Mouse (Mus musculus): ENCODE results near the gene 4930451I11Rik.

4930451I11Rik gene

GRCm38 (mm10) chr7:126833294-126833693 is 1.9 kb upstream of the 4930451I11Rik start:
- no peak for DNase-seq (ENCODE audit: low read depth, low spot score)

DNA sequence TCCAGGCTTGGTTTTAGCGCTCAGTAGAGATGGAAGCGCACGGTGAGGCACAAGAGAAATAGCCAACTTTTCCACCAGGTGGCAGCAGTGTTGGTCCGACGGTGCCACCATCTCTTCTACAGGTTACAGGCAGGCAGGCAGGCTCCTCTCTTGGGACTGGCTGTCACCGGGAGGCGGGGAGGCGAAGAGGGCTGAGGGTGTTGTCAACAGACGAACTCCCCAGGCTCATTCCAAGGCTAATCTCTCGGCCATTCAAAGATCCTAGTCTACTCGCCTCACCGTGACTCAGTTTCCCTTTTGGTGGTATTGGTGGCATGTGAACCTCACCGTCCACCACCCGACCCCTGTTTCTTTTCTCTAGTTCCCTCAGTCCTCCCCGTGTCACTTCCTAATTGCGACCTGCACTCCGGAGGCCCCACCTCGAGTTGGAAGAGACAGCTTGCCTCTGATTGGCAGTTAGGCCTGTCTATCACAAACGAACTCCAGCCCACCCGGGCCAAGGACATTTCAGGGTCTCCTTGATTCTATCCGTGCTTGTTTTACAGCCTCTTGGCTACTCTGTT is 678 bp upstream of the 4930451I11Rik start:
- DNase-seq (ENCODE audit: low read depth, low spot score) = peak; percentile 89

DNA sequence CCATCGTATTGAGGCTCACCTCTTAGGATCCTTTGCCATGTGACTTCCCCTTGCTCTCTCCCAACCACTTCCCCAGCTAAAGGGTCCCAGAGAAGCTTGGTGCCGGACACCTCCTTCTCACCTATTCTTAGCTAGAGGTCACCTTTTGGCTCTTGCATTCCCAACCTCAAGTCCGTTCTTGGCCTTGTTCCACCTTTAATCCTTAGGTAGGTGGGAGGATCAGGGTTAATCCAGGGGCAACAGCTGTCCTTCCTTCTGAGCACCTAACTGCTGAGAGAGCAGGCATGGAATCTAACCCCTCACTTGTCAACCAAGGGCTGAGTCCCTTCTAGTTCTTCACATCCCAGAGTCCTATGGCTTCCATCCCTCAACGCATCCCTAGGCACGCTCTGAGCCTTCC is 5.5 kb downstream of the 4930451I11Rik start:
- no peak for DNase-seq (ENCODE audit: low read depth, low spot score)

- DNase-seq (ENCODE audit: low read depth, low spot score) = no peak
These were observed 6.0 kb downstream of the 4930451I11Rik start for GRCm38 (mm10) chr7:126825403-126825802.

DNA sequence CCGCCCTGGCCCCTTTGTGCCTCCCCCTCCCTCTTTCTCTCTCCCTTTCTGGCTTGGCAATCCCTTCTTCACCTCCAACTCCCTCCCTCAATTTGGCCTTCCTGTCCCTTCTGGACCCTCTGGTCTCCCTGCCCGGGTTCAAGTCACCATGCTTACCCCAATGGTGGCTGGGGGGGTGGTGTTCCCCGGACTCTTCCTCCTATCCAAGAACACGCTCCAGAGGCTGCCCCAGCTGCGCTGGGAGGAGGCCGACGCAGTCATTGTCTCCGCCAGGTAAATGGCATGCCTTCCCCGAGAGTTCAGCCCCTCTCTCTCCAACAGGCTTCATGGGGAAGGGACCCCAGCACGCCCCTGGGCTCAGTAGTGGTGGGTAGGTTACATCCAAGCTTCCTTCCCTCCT is 7.5 kb downstream of the 4930451I11Rik start:
- no peak for DNase-seq (ENCODE audit: low read depth, low spot score)

DNA sequence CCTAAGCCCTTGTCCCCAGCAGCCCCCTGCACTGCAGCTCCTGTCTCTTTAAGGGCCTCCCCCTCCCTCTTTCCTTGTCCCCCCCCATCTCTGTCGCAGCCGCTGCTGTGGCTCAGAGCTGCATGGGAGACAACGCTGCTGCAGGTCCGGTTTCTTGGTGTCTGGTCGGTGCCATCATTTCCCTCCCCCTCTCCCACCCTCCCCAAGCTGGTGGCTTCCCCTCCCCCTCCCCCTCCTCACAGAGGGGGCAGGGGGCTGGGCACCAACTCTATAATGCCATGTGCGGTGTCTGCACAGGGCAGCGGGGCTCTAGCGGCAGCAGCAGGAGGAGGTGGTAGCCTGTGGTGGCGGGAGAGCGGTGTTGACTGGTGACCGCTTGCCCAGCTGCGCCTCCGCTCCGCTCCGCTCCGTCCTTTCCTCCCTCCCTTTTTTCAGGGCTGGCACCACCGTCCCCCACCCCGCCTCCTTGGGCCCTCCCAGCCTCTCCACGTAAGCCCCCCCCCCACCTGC is 8.2 kb downstream of the 4930451I11Rik start:
- DNase-seq (ENCODE audit: low read depth, low spot score) = no peak

DNA sequence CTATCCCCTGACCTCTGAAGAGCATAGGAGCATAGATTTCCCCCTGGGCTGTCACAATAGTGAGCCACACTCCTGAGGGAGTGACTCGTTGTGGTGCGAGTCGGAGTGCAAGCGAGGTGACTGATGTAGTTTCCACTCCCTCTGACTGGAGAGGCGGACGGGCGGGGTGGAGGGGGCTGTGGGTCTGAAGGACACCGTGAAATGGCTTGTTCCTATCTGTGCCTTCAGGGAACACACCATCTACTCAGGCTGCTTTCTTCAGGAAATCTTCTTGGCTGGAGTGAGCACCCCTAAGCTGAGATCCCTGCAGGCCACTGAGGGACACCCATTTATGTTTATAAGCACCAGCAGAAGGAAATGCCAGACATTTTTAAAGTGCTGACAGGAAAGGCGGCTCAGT is 8.7 kb downstream of the 4930451I11Rik start:
- no peak for DNase-seq (ENCODE audit: low read depth, low spot score)

DNA sequence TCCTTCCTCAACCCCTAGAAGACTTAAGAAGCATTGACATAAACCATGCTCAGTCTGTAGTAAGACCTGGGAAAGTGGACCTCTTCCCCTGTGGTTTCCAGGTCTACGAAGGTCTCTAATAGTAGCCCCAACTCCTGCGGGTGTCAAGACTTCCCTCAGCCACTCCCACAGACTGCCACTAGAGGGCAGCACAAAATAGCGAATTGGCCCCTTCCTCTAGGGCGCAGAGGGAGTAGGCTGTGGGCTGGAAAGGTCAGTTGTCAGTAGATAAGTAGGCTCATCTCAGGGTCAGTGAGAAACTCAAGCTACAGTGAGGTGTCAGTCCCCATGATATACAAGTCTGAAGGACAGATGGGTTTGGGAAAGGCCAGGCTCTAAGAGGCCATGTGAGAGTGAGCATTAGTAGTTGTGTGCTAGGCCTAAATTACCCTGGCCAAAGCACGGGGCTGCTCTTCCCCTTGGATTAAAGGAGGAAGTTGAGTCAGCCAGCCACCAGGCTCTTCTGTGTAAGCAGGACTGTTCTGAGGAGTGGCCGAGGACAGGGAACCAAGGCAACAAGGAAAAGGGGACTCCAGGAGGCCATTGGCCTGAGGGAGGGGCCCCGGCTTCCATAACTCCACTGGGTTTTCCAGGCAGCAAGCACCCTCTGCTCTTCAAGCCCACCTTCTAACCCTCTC is 9.5 kb downstream of the 4930451I11Rik start:
- peak; percentile 56 for DNase-seq (ENCODE audit: low read depth, low spot score)

DNA sequence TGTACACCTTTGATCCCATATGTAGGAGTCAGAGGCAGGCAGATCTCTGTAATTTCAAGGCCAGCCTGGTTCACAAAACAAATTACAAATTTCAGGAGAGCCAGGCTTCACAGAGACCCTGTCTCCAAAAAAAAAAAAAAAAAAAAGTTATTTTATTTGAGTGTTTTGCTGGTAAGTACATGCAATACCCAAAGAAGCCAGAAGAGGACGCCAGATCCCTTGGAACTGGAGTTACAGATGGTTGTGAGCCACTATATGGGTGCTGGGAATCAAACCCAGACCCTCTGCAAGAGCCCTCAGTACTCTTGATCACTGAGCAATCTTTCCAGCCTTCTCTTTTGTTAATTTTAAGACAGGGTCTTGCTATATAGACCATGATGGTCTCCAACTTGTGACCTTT is 12.6 kb downstream of the 4930451I11Rik start:
- no peak for DNase-seq (ENCODE audit: low read depth, low spot score)

- no peak for DNase-seq (ENCODE audit: low read depth, low spot score)
These were observed 13.8 kb downstream of the 4930451I11Rik start for GRCm38 (mm10) chr7:126817595-126817994.

- no peak for DNase-seq (ENCODE audit: low read depth, low spot score)
These were observed 14.9 kb downstream of the 4930451I11Rik start for GRCm38 (mm10) chr7:126816494-126816893.

DNA sequence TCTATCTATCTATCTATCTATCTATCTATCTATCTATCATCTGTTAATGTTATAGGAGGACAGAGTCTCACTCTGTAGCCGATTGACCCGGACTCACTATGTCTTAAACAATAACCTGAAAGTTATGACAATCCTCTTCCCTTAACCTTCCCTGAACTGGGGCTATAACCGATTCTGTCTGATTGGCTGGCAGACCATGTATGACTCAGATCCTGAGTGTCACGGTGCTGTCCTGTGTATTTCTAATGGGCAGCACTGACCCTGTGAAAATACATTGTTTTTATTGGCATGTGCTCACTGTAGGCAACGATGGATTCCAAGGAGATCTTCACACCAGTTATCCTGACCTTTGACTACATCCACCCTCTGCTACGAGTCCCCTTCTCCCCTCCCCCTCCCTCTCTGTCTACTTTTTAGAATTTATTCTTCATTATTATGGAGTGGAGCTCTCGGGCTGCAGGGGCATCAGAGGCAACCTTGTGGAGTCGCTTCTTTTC is 15.7 kb downstream of the 4930451I11Rik start:
- no peak for DNase-seq (ENCODE audit: low read depth, low spot score)

DNA sequence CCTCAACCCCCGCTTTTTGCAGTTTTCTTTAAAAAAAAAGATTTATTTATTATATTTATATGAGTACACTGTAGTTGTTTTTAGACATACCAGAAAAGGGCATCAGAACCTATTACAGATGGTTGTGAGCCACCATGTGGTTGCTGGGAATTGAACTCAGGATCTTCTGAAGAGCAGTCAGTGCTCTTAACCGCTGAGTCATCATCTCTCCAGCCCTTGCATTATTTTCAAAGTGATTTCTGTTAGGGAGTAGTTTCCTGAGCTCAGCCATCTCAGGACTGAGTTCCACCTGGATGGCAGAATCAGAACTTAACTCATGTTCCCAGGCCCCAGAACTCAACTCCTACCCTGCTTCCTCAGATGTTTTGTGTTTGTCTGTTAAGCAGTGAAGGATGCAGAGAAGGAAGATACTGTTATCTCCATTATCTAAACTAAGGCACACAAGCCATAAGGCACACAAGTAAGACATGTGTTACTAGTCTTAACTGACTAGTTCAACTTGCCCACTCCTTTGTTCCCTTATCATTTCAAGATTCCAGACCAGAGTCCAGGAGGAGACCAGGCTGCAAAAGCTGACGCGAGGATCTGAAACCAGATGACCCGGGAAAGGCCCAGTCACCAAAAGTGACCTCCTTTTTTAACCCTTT is 21.6 kb downstream of the 4930451I11Rik start:
- DNase-seq (ENCODE audit: low read depth, low spot score) = no peak

DNA sequence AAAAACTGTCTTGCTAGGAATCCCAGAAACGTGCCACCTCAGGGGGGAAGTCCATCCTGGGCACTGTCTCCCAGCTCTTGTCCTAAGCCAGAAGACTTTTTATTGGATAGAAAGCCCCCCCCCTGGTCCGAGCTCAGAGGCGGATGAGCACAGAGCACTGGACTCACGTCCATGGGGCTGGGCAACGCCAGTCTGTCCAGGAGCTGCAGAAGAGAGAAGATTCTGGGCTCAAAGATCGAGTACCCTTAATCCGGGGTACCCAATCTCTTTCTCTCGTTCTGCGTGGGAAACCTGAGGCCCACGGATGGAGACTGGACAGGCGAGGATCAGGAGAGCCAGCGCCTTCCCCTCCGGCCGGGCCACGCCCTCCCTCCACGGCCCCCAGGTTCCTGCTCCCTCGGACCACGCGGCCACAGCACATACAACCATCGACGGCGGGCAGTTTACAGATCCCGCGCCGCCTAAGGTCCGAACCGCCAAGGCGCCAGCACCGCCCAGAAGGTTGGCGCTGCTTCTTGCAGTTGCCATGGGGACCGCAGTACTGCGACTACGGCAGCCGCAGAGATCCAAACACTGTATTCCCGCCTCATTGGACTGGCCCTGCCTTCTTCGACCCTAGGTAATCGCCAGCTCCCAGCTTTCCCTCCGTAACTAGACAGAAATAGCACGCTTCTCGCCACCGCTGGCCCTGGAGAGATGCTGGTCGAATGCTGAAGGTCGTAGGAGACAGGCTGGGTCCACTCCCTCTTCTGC is 22.6 kb downstream of the 4930451I11Rik start:
- DNase-seq (ENCODE audit: low read depth, low spot score) = peak; percentile 68

- no peak for DNase-seq (ENCODE audit: low read depth, low spot score)
These were observed 24.0 kb downstream of the 4930451I11Rik start for GRCm38 (mm10) chr7:126807405-126807804.

DNA sequence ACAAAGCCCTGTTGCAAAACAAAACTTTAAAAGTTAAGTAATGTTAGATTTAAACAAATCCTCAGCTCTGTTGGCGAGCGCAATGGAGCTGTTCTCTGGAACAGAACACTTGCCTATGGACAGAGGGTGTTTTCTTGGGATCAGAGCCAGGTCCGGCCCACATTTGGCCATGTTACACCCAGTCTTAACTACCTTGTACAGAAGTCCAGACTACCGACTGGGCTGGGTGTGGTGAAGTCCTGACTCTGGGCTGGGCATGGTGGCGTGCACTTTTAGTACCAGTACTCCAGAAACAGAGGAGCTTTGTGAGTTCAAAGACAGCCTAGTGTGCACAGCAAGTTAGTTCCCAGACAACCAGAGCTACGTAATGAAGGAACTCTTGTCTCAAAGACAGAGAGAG is 24.5 kb downstream of the 4930451I11Rik start:
- no peak for DNase-seq (ENCODE audit: low read depth, low spot score)

DNA sequence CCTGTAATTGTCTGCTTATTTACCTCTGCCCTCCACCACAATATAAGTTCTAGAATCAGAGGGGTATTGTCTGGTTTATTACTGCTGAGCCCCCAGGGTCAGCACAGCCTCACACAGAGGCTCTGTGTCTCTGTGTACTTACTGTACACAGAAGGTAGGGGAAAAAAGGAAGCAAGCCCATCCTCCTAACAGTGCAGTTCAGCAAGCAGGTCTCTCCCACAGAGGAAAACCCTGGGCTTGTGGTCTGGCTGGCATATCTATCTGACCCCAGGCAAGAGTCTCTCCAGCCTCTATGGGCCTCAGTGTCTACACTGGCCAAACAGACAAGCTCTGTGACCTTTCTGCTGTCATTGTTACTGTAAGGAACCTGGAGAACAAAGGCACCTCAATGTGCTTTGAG is 27.7 kb downstream of the 4930451I11Rik start:
- DNase-seq (ENCODE audit: low read depth, low spot score) = no peak

DNA sequence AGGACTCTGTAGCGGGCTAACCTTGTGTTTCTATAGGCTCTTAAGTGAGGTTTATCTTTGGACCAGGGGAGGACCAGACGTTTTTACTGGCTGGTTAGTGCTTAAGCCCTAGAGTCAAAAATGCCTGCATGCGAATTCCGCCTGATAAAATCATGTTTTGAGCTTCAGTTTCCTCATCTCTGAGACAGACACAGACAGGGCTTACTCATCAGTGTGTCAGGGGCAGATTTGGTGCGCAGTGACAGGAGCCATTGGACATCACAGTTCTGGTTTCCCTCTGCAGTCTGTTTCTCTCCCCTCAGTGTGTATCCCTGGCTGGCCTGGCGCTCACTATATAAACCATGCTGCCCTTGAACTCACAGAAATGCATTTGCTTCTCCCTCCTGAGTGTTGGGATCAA is 28.3 kb downstream of the 4930451I11Rik start:
- no peak for DNase-seq (ENCODE audit: low read depth, low spot score)

GRCm38 (mm10) chr7:126802134-126802889 is 29.1 kb downstream of the 4930451I11Rik start:
- no peak for DNase-seq (ENCODE audit: low read depth, low spot score)

GRCm38 (mm10) chr7:126801057-126801422 is 30.4 kb downstream of the 4930451I11Rik start:
- DNase-seq (ENCODE audit: low read depth, low spot score) = no peak
